25 mouse cellular contexts compared by ENCODE assay signal in genomic region chr11:55429973-55430372, GRCm38 (mm10).
"Had no signal": no experiment of that assay in that cellular context is flagged by ENCODE, and none has a peak within 500 bp of the region (broad histone marks: within the 10 kb centered on the region; RNA-seq: fewer than 3 reads in every experiment).

No protein-coding gene starts in this region.

- H3K9me3 ChIP-seq: heart, embryonic 13.5 days; heart, embryonic 15.5 days; hindbrain, embryonic 12.5 days; kidney, embryonic 15.5 days; limb, embryonic 13.5 days; limb, embryonic 15.5 days; liver, embryonic 12.5 days had no signal

- H3K27me3 ChIP-seq: heart, embryonic 13.5 days; heart, embryonic 15.5 days; hindbrain, embryonic 12.5 days; kidney, embryonic 15.5 days; limb, embryonic 13.5 days; limb, embryonic 15.5 days had no signal

- H3K36me3 ChIP-seq: heart, embryonic 13.5 days; heart, embryonic 15.5 days; hindbrain, embryonic 12.5 days; kidney, embryonic 15.5 days; limb, embryonic 13.5 days; limb, embryonic 15.5 days; liver, embryonic 12.5 days had no signal

- DNase-seq: gastrocnemius, postnatal 10 days; gastrocnemius, postnatal 25 days; heart, adult 2 months; heart, postnatal 14 days; heart, postnatal 36 days; kidney, adult 11 months; kidney, adult 2 months; kidney, adult 9 months; kidney, postnatal 14 days; kidney, postnatal 36 days; layer of hippocampus, adult 9-11 months; layer of hippocampus, postnatal 36 days; left cerebral cortex, postnatal 4 days had no signal

- H3K4me2 ChIP-seq: heart, embryonic 13.5 days; heart, embryonic 15.5 days; hindbrain, embryonic 12.5 days; hindbrain, embryonic 14.5 days; kidney, embryonic 15.5 days; limb, embryonic 13.5 days; limb, embryonic 15.5 days; liver, embryonic 12.5 days had no signal

- H3K4me1 ChIP-seq: liver, embryonic 12.5 days had no signal

- H3K27ac ChIP-seq: heart, adult 2 months; hindbrain, embryonic 12.5 days; hindbrain, embryonic 14.5 days; hindbrain, postnatal 0 days; kidney, embryonic 15.5 days; kidney, postnatal 0 days; liver, embryonic 12.5 days; liver, embryonic 14.5 days had no signal

- H3K4me3 ChIP-seq: heart, adult 2 months; heart, embryonic 13.5 days; heart, embryonic 15.5 days; hindbrain, embryonic 12.5 days; kidney, embryonic 15.5 days; limb, embryonic 13.5 days; limb, embryonic 15.5 days; liver, embryonic 12.5 days had no signal

- H3K9ac ChIP-seq: heart, embryonic 13.5 days; heart, embryonic 15.5 days; hindbrain, embryonic 12.5 days; hindbrain, embryonic 14.5 days; kidney, embryonic 15.5 days; limb, embryonic 13.5 days; limb, embryonic 15.5 days; liver, embryonic 12.5 days; liver, embryonic 14.5 days had no signal

- ATAC-seq: hindbrain, postnatal 0 days; intestine, embryonic 16.5 days; liver, embryonic 12.5 days had no signal
